Mouse (Mus musculus): Measurements from ENCODE around the gene Samd3. TPM values are rescaled to one million over a fixed set of nuclear protein-coding genes. Genes with fewer than 3 reads are reported as not detected.

The Samd3 gene
- total and polyA plus RNA-seq, 2 experiments from 2014 or later, result 2.1 TPM

GRCm38 (mm10) chr10:26249426-26250165 lies 20.1 kb downstream of the Samd3 start:
- Histone ChIP-seq H3K27me3 (ENCODE audit: insufficient read depth, low read length) (no peaks in the 10 kb centered on the region), H3K4me2 (ENCODE audit: low read depth, low read length) (no peak overlapping the region), H3K9me3 (ENCODE audit: low read length) (no peaks in the 10 kb centered on the region), H3K36me3 (ENCODE audit: insufficient read depth, low read length) (no peaks in the 10 kb centered on the region), H3K4me3 (ENCODE audit: low read length) (no peak overlapping the region), H3K9ac (replicated peaks; ENCODE audit: low read length) (no peak overlapping the region), H3K27ac (no peak overlapping the region), H3K4me1 (ENCODE audit: insufficient read depth, low read length) (no peaks in the 10 kb centered on the region)
- no peak for DNase-seq (ENCODE audit: low spot score)
- no peak for ATAC-seq
- 80% methylated on average over 7 of the region's 7 CpGs for WGBS
- TF ChIP-seq CTCF (IDR thresholded peaks at IDR 0.05; ENCODE audit: low read depth), result no peak

- Histone ChIP-seq H3K9ac (replicated peaks; ENCODE audit: low read length) (no peak overlapping the region), H3K36me3 (ENCODE audit: insufficient read depth, low read length) (no peaks in the 10 kb centered on the region), H3K27ac (no peak overlapping the region), H3K4me3 (ENCODE audit: low read length) (no peak overlapping the region), H3K4me1 (ENCODE audit: insufficient read depth, low read length) (no peaks in the 10 kb centered on the region), H3K27me3 (ENCODE audit: insufficient read depth, low read length) (no peaks in the 10 kb centered on the region), H3K9me3 (ENCODE audit: low read length) (no peaks in the 10 kb centered on the region), H3K4me2 (ENCODE audit: low read depth, low read length) (no peak overlapping the region)
- DNase-seq (ENCODE audit: low spot score) (no peak), ATAC-seq (no peak)
- TF ChIP-seq CTCF (IDR thresholded peaks at IDR 0.05; ENCODE audit: low read depth), result no peak
- WGBS, result 64% methylated on average over 4 of the region's 4 CpGs
Observed at GRCm38 (mm10) chr10:26259908-26260307, 30.4 kb downstream of the Samd3 start.

- WGBS, result 81% methylated on average over 3 of the region's 3 CpGs
- Histone ChIP-seq H3K27ac (no peak overlapping the region), H3K4me2 (ENCODE audit: low read depth, low read length) (no peak overlapping the region), H3K9ac (replicated peaks; ENCODE audit: low read length) (no peak overlapping the region), H3K36me3 (ENCODE audit: insufficient read depth, low read length) (no peaks in the 10 kb centered on the region), H3K4me3 (ENCODE audit: low read length) (no peak overlapping the region), H3K9me3 (ENCODE audit: low read length) (no peaks in the 10 kb centered on the region), H3K4me1 (ENCODE audit: insufficient read depth, low read length) (no peaks in the 10 kb centered on the region), H3K27me3 (ENCODE audit: insufficient read depth, low read length) (no peaks in the 10 kb centered on the region)
- DNase-seq (ENCODE audit: low spot score), result no peak
- ATAC-seq, result no peak
- no peak for TF ChIP-seq CTCF (IDR thresholded peaks at IDR 0.05; ENCODE audit: low read depth)
Observed at GRCm38 (mm10) chr10:26263744-26264459, 34.4 kb downstream of the Samd3 start.

- H3K4me2 ChIP-seq (ENCODE audit: low read depth, low read length), result no peak overlapping the region
- H3K9ac ChIP-seq (replicated peaks; ENCODE audit: low read length), result no peak overlapping the region
- H3K9me3 ChIP-seq (ENCODE audit: low read length), result no peaks in the 10 kb centered on the region
- no peak for ATAC-seq
- H3K27ac ChIP-seq, result no peak overlapping the region
- no peak for DNase-seq (ENCODE audit: low spot score)
- no peak overlapping the region for H3K4me3 ChIP-seq (ENCODE audit: low read length)
- WGBS, result 95% methylated on average over 6 of the region's 6 CpGs
- TF ChIP-seq CTCF (IDR thresholded peaks at IDR 0.05; ENCODE audit: low read depth), result no peak
- H3K4me1 ChIP-seq (ENCODE audit: insufficient read depth, low read length), result no peaks in the 10 kb centered on the region
- no peaks in the 10 kb centered on the region for H3K27me3 ChIP-seq (ENCODE audit: insufficient read depth, low read length)
- peaks cover 11% of the 10 kb centered on the region; the same call in 1 of the 2 replicates for H3K36me3 ChIP-seq (ENCODE audit: insufficient read depth, low read length)
Observed at GRCm38 (mm10) chr10:26275414-26275813, 45.9 kb downstream of the Samd3 start.

GRCm38 (mm10) chr10:26280009-26280408 lies 50.5 kb downstream of the Samd3 start:
- no peak for TF ChIP-seq CTCF (IDR thresholded peaks at IDR 0.05; ENCODE audit: low read depth)
- 52% methylated on average over 8 of the region's 8 CpGs for WGBS
- ATAC-seq, result no peak

GRCm38 (mm10) chr10:26287136-26287535 lies 57.6 kb downstream of the Samd3 start:
- ATAC-seq (no peak), DNase-seq (ENCODE audit: low spot score) (no peak)
- no peaks in the 10 kb centered on the region for H3K9me3 ChIP-seq (ENCODE audit: low read length)
- no peak overlapping the region for H3K4me3 ChIP-seq (ENCODE audit: low read length)
- H3K27me3 ChIP-seq (ENCODE audit: insufficient read depth, low read length), result no peaks in the 10 kb centered on the region
- H3K36me3 ChIP-seq (ENCODE audit: insufficient read depth, low read length), result 0 out of 2 replicates have a peak, but pooled peaks cover 7% of the 10 kb centered on the region
- H3K9ac ChIP-seq (replicated peaks; ENCODE audit: low read length), result no peak overlapping the region
- no peak overlapping the region for H3K4me2 ChIP-seq (ENCODE audit: low read depth, low read length)
- WGBS, result 81% methylated on average over 7 of the region's 7 CpGs
- TF ChIP-seq CTCF (IDR thresholded peaks at IDR 0.05; ENCODE audit: low read depth), result no peak
- no peak overlapping the region for H3K27ac ChIP-seq
- no peaks in the 10 kb centered on the region for H3K4me1 ChIP-seq (ENCODE audit: insufficient read depth, low read length)

More at GRCm38 (mm10) chr10:26280009-26280408, 50.5 kb downstream of the Samd3 start:
- Histone ChIP-seq H3K9ac (replicated peaks; ENCODE audit: low read length) (no peak overlapping the region), H3K4me3 (ENCODE audit: low read length) (no peak overlapping the region), H3K27me3 (ENCODE audit: insufficient read depth, low read length) (no peaks in the 10 kb centered on the region), H3K36me3 (ENCODE audit: insufficient read depth, low read length) (peaks cover 11% of the 10 kb centered on the region; the same call in 1 of the 2 replicates), H3K4me2 (ENCODE audit: low read depth, low read length) (no peak overlapping the region), H3K27ac (no peak overlapping the region), H3K4me1 (ENCODE audit: insufficient read depth, low read length) (no peaks in the 10 kb centered on the region), H3K9me3 (ENCODE audit: low read length) (no peaks in the 10 kb centered on the region)
- DNase-seq (ENCODE audit: low spot score), result no peak
